Mouse (Mus musculus): ENCODE data around the gene Cryaa. TPM values are rescaled to one million over a fixed set of nuclear protein-coding genes. Genes with fewer than 3 reads are reported as not detected.

Gene Cryaa
- total and polyA plus RNA-seq, 2 experiments: not detected

- no peak for DNase-seq (ENCODE audit: extremely low read depth, low read depth, low spot score)
- Histone ChIP-seq H3K4me1 (ENCODE audit: control insufficient read depth, insufficient read depth, low read length) (peaks cover 8% of the 10 kb centered on the region), H3K4me3 (ENCODE audit: insufficient read depth, low read depth, low read length) (no peak overlapping the region), H3K79me2 (ENCODE audit: control insufficient read depth, insufficient read depth, low read length) (no peaks in the 10 kb centered on the region), H3K27ac (replicated peaks; ENCODE audit: insufficient read depth, low read depth, low read length) (no peak overlapping the region), H3K27me3 (ENCODE audit: control insufficient read depth, insufficient read depth, low read length) (no peaks in the 10 kb centered on the region), H3K36me3 (ENCODE audit: control insufficient read depth, insufficient read depth, low read length) (no peaks in the 10 kb centered on the region), H3K9ac (ENCODE audit: low read depth, low read length) (no peak overlapping the region)
- WGBS: 87% methylated on average over 20 of the region's 20 CpGs
- TF ChIP-seq CTCF (IDR thresholded peaks at IDR 0.05; ENCODE audit: low read depth, low read length) (no peak), POLR2A (IDR thresholded peaks at IDR 0.05; ENCODE audit: extremely low read depth, insufficient read depth, low read length) (no peak)
Measured at GRCm38 (mm10) chr17:31705271-31706020, 27.8 kb downstream of the Cryaa start.

GRCm38 (mm10) chr17:31709121-31709741, 31.6 kb downstream of the Cryaa start:
- Histone ChIP-seq H3K36me3 (ENCODE audit: control insufficient read depth, insufficient read depth, low read length) (no peaks in the 10 kb centered on the region), H3K9ac (ENCODE audit: low read depth, low read length) (no peak overlapping the region), H3K27me3 (ENCODE audit: control insufficient read depth, insufficient read depth, low read length) (no peaks in the 10 kb centered on the region), H3K79me2 (ENCODE audit: control insufficient read depth, insufficient read depth, low read length) (no peaks in the 10 kb centered on the region), H3K4me1 (ENCODE audit: control insufficient read depth, insufficient read depth, low read length) (no peaks in the 10 kb centered on the region), H3K27ac (replicated peaks; ENCODE audit: insufficient read depth, low read depth, low read length) (no peak overlapping the region), H3K4me3 (ENCODE audit: insufficient read depth, low read depth, low read length) (no peak overlapping the region)
- 79% methylated on average over 7 of the region's 7 CpGs for whole genome bisulfite sequencing
- no peak for TF ChIP-seq CTCF (IDR thresholded peaks at IDR 0.05; ENCODE audit: low read depth, low read length)
- TF ChIP-seq POLR2A (IDR thresholded peaks at IDR 0.05; ENCODE audit: extremely low read depth, insufficient read depth, low read length): no peak
- no peak for DNase-seq (ENCODE audit: extremely low read depth, low read depth, low spot score)

- H3K36me3 ChIP-seq (ENCODE audit: control insufficient read depth, insufficient read depth, low read length): no peaks in the 10 kb centered on the region
- TF ChIP-seq POLR2A (IDR thresholded peaks at IDR 0.05; ENCODE audit: extremely low read depth, insufficient read depth, low read length) (no peak), CTCF (IDR thresholded peaks at IDR 0.05; ENCODE audit: low read depth, low read length) (no peak)
- H3K79me2 ChIP-seq (ENCODE audit: control insufficient read depth, insufficient read depth, low read length): no peaks in the 10 kb centered on the region
- WGBS: 87% methylated on average over 8 of the region's 8 CpGs
- no peak overlapping the region for H3K9ac ChIP-seq (ENCODE audit: low read depth, low read length)
- no peaks in the 10 kb centered on the region for H3K4me1 ChIP-seq (ENCODE audit: control insufficient read depth, insufficient read depth, low read length)
- H3K27me3 ChIP-seq (ENCODE audit: control insufficient read depth, insufficient read depth, low read length): no peaks in the 10 kb centered on the region
- DNase-seq (ENCODE audit: extremely low read depth, low read depth, low spot score): no peak
- H3K27ac ChIP-seq (replicated peaks; ENCODE audit: insufficient read depth, low read depth, low read length): no peak overlapping the region
- H3K4me3 ChIP-seq (ENCODE audit: insufficient read depth, low read depth, low read length): no peak overlapping the region
Measured at GRCm38 (mm10) chr17:31710455-31710854, 32.8 kb downstream of the Cryaa start.

GRCm38 (mm10) chr17:31713709-31714108, 36.1 kb downstream of the Cryaa start:
- H3K4me3 ChIP-seq (ENCODE audit: insufficient read depth, low read depth, low read length): no peak overlapping the region
- no peaks in the 10 kb centered on the region for H3K4me1 ChIP-seq (ENCODE audit: control insufficient read depth, insufficient read depth, low read length)
- TF ChIP-seq POLR2A (IDR thresholded peaks at IDR 0.05; ENCODE audit: extremely low read depth, insufficient read depth, low read length): no peak
- TF ChIP-seq CTCF (IDR thresholded peaks at IDR 0.05; ENCODE audit: low read depth, low read length): no peak
- H3K27me3 ChIP-seq (ENCODE audit: control insufficient read depth, insufficient read depth, low read length): no peaks in the 10 kb centered on the region
- H3K9ac ChIP-seq (ENCODE audit: low read depth, low read length): no peak overlapping the region
- no peaks in the 10 kb centered on the region for H3K79me2 ChIP-seq (ENCODE audit: control insufficient read depth, insufficient read depth, low read length)
- no peak overlapping the region for H3K27ac ChIP-seq (replicated peaks; ENCODE audit: insufficient read depth, low read depth, low read length)
- 89% methylated on average over 9 of the region's 9 CpGs for WGBS
- no peaks in the 10 kb centered on the region for H3K36me3 ChIP-seq (ENCODE audit: control insufficient read depth, insufficient read depth, low read length)
- no peak for DNase-seq (ENCODE audit: extremely low read depth, low read depth, low spot score)

GRCm38 (mm10) chr17:31714125-31714524, 36.5 kb downstream of the Cryaa start:
- 92% methylated on average over 3 of the region's 3 CpGs for WGBS
- Histone ChIP-seq H3K4me1 (ENCODE audit: control insufficient read depth, insufficient read depth, low read length) (no peaks in the 10 kb centered on the region), H3K27me3 (ENCODE audit: control insufficient read depth, insufficient read depth, low read length) (no peaks in the 10 kb centered on the region), H3K36me3 (ENCODE audit: control insufficient read depth, insufficient read depth, low read length) (no peaks in the 10 kb centered on the region), H3K9ac (ENCODE audit: low read depth, low read length) (no peak overlapping the region), H3K27ac (replicated peaks; ENCODE audit: insufficient read depth, low read depth, low read length) (no peak overlapping the region), H3K4me3 (ENCODE audit: insufficient read depth, low read depth, low read length) (no peak overlapping the region), H3K79me2 (ENCODE audit: control insufficient read depth, insufficient read depth, low read length) (no peaks in the 10 kb centered on the region)
- TF ChIP-seq CTCF (IDR thresholded peaks at IDR 0.05; ENCODE audit: low read depth, low read length) (no peak), POLR2A (IDR thresholded peaks at IDR 0.05; ENCODE audit: extremely low read depth, insufficient read depth, low read length) (no peak)
- DNase-seq (ENCODE audit: extremely low read depth, low read depth, low spot score): no peak

- no peaks in the 10 kb centered on the region for H3K27me3 ChIP-seq (ENCODE audit: control insufficient read depth, insufficient read depth, low read length)
- no peaks in the 10 kb centered on the region for H3K4me1 ChIP-seq (ENCODE audit: control insufficient read depth, insufficient read depth, low read length)
- H3K4me3 ChIP-seq (ENCODE audit: insufficient read depth, low read depth, low read length): no peak overlapping the region
- no peak overlapping the region for H3K9ac ChIP-seq (ENCODE audit: low read depth, low read length)
- WGBS: 87% methylated on average over 11 of the region's 11 CpGs
- no peak overlapping the region for H3K27ac ChIP-seq (replicated peaks; ENCODE audit: insufficient read depth, low read depth, low read length)
- DNase-seq (ENCODE audit: extremely low read depth, low read depth, low spot score): no peak
- TF ChIP-seq CTCF (IDR thresholded peaks at IDR 0.05; ENCODE audit: low read depth, low read length): no peak
- no peak for TF ChIP-seq POLR2A (IDR thresholded peaks at IDR 0.05; ENCODE audit: extremely low read depth, insufficient read depth, low read length)
- H3K36me3 ChIP-seq (ENCODE audit: control insufficient read depth, insufficient read depth, low read length): no peaks in the 10 kb centered on the region
- H3K79me2 ChIP-seq (ENCODE audit: control insufficient read depth, insufficient read depth, low read length): no peaks in the 10 kb centered on the region
Measured at GRCm38 (mm10) chr17:31715006-31715405, 37.4 kb downstream of the Cryaa start.
